Mouse (Mus musculus) intestine, embryonic 16.5 days (tissue): ENCODE results near the gene Slc25a41. TPM values are rescaled to one million over a fixed set of nuclear protein-coding genes. Genes with fewer than 3 reads are reported as not detected.
A peak's percentile ranks its signal among the peaks of the same experiment; 100 is the strongest.
"Not testable (repeated sequence)": the region's sequence is repeated elsewhere in the genome, so short reads cannot be mapped to it uniquely, and the experiment has no call there.

Experiments
- ATAC-seq: fragments of 200-750 bp; cut with Nextera tagmentation; 2 replicates; pipeline ENCODE4 v1.8.0; 2017; ENCODE audit warnings: moderate TSS enrichment, moderate library complexity
- H3K27ac ChIP-seq: fragments of 300-500 bp; sonication (generic); 2 replicates; pipeline ENCODE4 v1.5.1; 2014; ENCODE audit warnings: mild to moderate bottlenecking, low read length
- H3K27me3 ChIP-seq: fragments of 300-500 bp; sonication (generic); replicated peaks from 2 replicates; pipeline ENCODE4 v1.6.1; 2014; ENCODE audit warnings: low read length, control low read depth, mixed read lengths; ENCODE audit not compliant: control insufficient read depth, insufficient read depth
- H3K36me3 ChIP-seq: fragments of 300-500 bp; sonication (generic); 2 replicates; pipeline ENCODE4 v1.6.1; 2014; ENCODE audit warnings: low read length, control low read depth; ENCODE audit not compliant: control insufficient read depth, insufficient read depth
- H3K4me1 ChIP-seq: fragments of 300-500 bp; sonication (generic); 2 replicates; pipeline ENCODE4 v1.6.1; 2014; ENCODE audit warnings: low read length, control low read depth, mixed read lengths; ENCODE audit not compliant: control insufficient read depth, insufficient read depth
- H3K4me2 ChIP-seq: fragments of 300-500 bp; sonication (generic); 2 replicates; pipeline ENCODE4 v1.6.1; 2014; ENCODE audit warnings: low read depth, low read length, control low read depth
- H3K4me3 ChIP-seq: fragments of 300-500 bp; sonication (generic); 2 replicates; pipeline ENCODE4 v1.5.1; 2014; ENCODE audit warnings: mild to moderate bottlenecking, low read length
- H3K9ac ChIP-seq: fragments of 300-500 bp; sonication (generic); 2 replicates; pipeline ENCODE4 v1.6.1; 2014; ENCODE audit warnings: low read depth, low read length
- H3K9me3 ChIP-seq: fragments of 300-500 bp; sonication (generic); 2 replicates; pipeline ENCODE4 v1.6.1; 2016; ENCODE audit warnings: low read length, control low read depth; ENCODE audit not compliant: control insufficient read depth
- WGBS: fragments of 180-500 bp; shearing (Covaris S2); extraction: QIAGEN DNeasy Blood & Tissue Kit; methylation state at CpG from one replicate; pipeline ENCODE4 v1.1.7; 2014; 5-methylcytosine and 5-hydroxymethylcytosine counted together
- polyA plus RNA-seq: library from polyadenylated mRNA; unstranded; fragments of >200 nt; fragmentation: Nextera tagmentation; extraction: Ambion mirVana; gene quantifications from 2 replicates; pipeline ENCODE4 v1.2.1, GENCODE M21; 2015

Gene Slc25a41
- polyA plus RNA-seq, 1 experiment from 2014 or later, result not detected

GRCm38 (mm10) chr17:57058891-57059485 is 17.5 kb upstream of the Slc25a41 start, which contains the start of gene Crb3:
Crb3 (plus strand) TSS chr17:57059105.
- peak within 1 kb of the TSS; percentile 90 for H3K9ac ChIP-seq
- peak within 1 kb of the TSS; percentile 94 for H3K4me2 ChIP-seq
- H3K36me3 ChIP-seq, result no peaks in the 10 kb centered on the region
- H3K4me1 ChIP-seq, result peaks cover 19% of the 10 kb centered on the region
- H3K27me3 ChIP-seq, result peaks cover 19% of the 10 kb centered on the region
- WGBS, result 3% methylated on average over 20 of the region's 22 CpGs
- peak within 1 kb of the TSS; percentile 81 for H3K4me3 ChIP-seq
- peak within 1 kb of the TSS; percentile 92 for H3K27ac ChIP-seq
- ATAC-seq, result no peak
- no peaks in the 10 kb centered on the region for H3K9me3 ChIP-seq

- H3K9ac ChIP-seq, result no peak overlapping the region
- no peak overlapping the region for H3K4me2 ChIP-seq
- no peaks in the 10 kb centered on the region for H3K9me3 ChIP-seq
- H3K4me1 ChIP-seq, result peaks cover 18% of the 10 kb centered on the region
- peaks cover 6% of the 10 kb centered on the region; the same call in 1 of the 2 replicates for H3K36me3 ChIP-seq
- no peak overlapping the region for H3K4me3 ChIP-seq
- WGBS, result 81% methylated on average over 3 of the region's 3 CpGs
- no peak overlapping the region for H3K27ac ChIP-seq
- peaks cover 3% of the 10 kb centered on the region; the same call in 1 of the 2 replicates for H3K27me3 ChIP-seq
- ATAC-seq, result no peak
These were observed 14.8 kb upstream of the Slc25a41 start for GRCm38 (mm10) chr17:57056246-57056645.

GRCm38 (mm10) chr17:57051679-57052078 is 10.2 kb upstream of the Slc25a41 start:
- WGBS, result 85% methylated on average over 4 of the region's 4 CpGs
- not testable (repeated sequence) for H3K9ac ChIP-seq, H3K9me3 ChIP-seq, H3K36me3 ChIP-seq, H3K4me3 ChIP-seq, H3K4me1 ChIP-seq, H3K27ac ChIP-seq, H3K27me3 ChIP-seq, H3K4me2 ChIP-seq, ATAC-seq

GRCm38 (mm10) chr17:57048816-57049215 is 7.4 kb upstream of the Slc25a41 start:
- H3K36me3 ChIP-seq, result peaks cover 6% of the 10 kb centered on the region; the same call in 1 of the 2 replicates

GRCm38 (mm10) chr17:57047406-57047805 is 6.0 kb upstream of the Slc25a41 start:
- Histone ChIP-seq H3K36me3 (peaks cover 3% of the 10 kb centered on the region; the same call in 1 of the 2 replicates), H3K4me2 (no peak overlapping the region), H3K27ac (no peak overlapping the region), H3K4me3 (no peak overlapping the region), H3K9ac (no peak overlapping the region), H3K9me3 (no peaks in the 10 kb centered on the region), H3K4me1 (no peaks in the 10 kb centered on the region), H3K27me3 (no peaks in the 10 kb centered on the region)
- 0 out of 2 replicates have a peak, but pooled peaks have one; percentile 9 for ATAC-seq
- 51% methylated on average over 5 of the region's 5 CpGs for WGBS

More at GRCm38 (mm10) chr17:57048816-57049215, 7.4 kb upstream of the Slc25a41 start:
- WGBS, result 93% methylated on average over 3 of the region's 3 CpGs
- no peak for ATAC-seq
- no peak overlapping the region for H3K9ac ChIP-seq
- H3K4me2 ChIP-seq, result no peak overlapping the region
- H3K4me3 ChIP-seq, result no peak overlapping the region
- H3K27me3 ChIP-seq, result no peaks in the 10 kb centered on the region
- H3K27ac ChIP-seq, result no peak overlapping the region
- no peaks in the 10 kb centered on the region for H3K9me3 ChIP-seq
- H3K4me1 ChIP-seq, result no peaks in the 10 kb centered on the region

- ATAC-seq, result no peak
- Histone ChIP-seq H3K4me2 (no peak overlapping the region), H3K36me3 (no peaks in the 10 kb centered on the region), H3K27ac (no peak overlapping the region), H3K4me1 (peaks cover 2% of the 10 kb centered on the region; the same call in 1 of the 2 replicates), H3K9ac (no peak overlapping the region), H3K9me3 (no peaks in the 10 kb centered on the region), H3K4me3 (no peak overlapping the region), H3K27me3 (no peaks in the 10 kb centered on the region; the same call in 1 of the 2 replicates)
- WGBS, result 41% methylated on average over 8 of the region's 8 CpGs
These were observed 2.5 kb downstream of the Slc25a41 start for GRCm38 (mm10) chr17:57038978-57039377.

GRCm38 (mm10) chr17:57032854-57033253 is 8.6 kb downstream of the Slc25a41 start:
- no peaks in the 10 kb centered on the region for H3K27me3 ChIP-seq
- H3K4me3 ChIP-seq, result no peak overlapping the region
- no peak for ATAC-seq
- no peak overlapping the region for H3K27ac ChIP-seq
- H3K9ac ChIP-seq, result peak overlapping the region; percentile 70; the same call in 1 of the 2 replicates
- H3K4me1 ChIP-seq, result peaks cover 10% of the 10 kb centered on the region
- H3K9me3 ChIP-seq, result no peaks in the 10 kb centered on the region
- peak overlapping the region; percentile 79; the same call in 1 of the 2 replicates for H3K4me2 ChIP-seq
- 87% methylated on average over 4 of the region's 4 CpGs for WGBS
- H3K36me3 ChIP-seq, result peaks cover 7% of the 10 kb centered on the region; the same call in 1 of the 2 replicates

- H3K9ac ChIP-seq, result peak overlapping the region; percentile 70
- ATAC-seq, result peak; percentile 95
- under 1% methylated on average over 38 of the region's 38 CpGs for WGBS
These were observed 9.6 kb downstream of the Slc25a41 start for GRCm38 (mm10) chr17:57031661-57032420.

GRCm38 (mm10) chr17:57030931-57031660 is 10.4 kb downstream of the Slc25a41 start, which contains the start of gene Khsrp:
Khsrp (minus strand) TSS chr17:57031522.
- Histone ChIP-seq H3K9ac (peak within 1 kb of the TSS; percentile 100), H3K9me3 (no peaks in the 10 kb centered on the region), H3K4me3 (peak within 1 kb of the TSS; percentile 86), H3K4me2 (peak within 1 kb of the TSS; percentile 88), H3K27me3 (no peaks in the 10 kb centered on the region), H3K4me1 (peaks cover 10% of the 10 kb centered on the region), H3K36me3 (peaks cover 17% of the 10 kb centered on the region), H3K27ac (peak within 1 kb of the TSS; percentile 92)
- WGBS, result under 1% methylated on average over 78 of the region's 99 CpGs
- ATAC-seq, result peak; percentile 0; the same call in 1 of the 2 replicates

More at GRCm38 (mm10) chr17:57031661-57032420, 9.6 kb downstream of the Slc25a41 start:
- H3K27ac ChIP-seq, result peak overlapping the region; percentile 87
- peaks cover 11% of the 10 kb centered on the region for H3K36me3 ChIP-seq
- no peaks in the 10 kb centered on the region for H3K27me3 ChIP-seq
- H3K9me3 ChIP-seq, result no peaks in the 10 kb centered on the region
- peak overlapping the region; percentile 50 for H3K4me3 ChIP-seq
- peak overlapping the region; percentile 79 for H3K4me2 ChIP-seq
- H3K4me1 ChIP-seq, result peaks cover 10% of the 10 kb centered on the region
